Comparison of ENCODE assay signal across 26 mouse cellular contexts in genomic region chr2:18983546-18983945, GRCm38 (mm10). TPM values are rescaled to one million over a fixed set of nuclear protein-coding genes. Genes with fewer than 3 reads are reported as not detected.
"Had no signal": no experiment of that assay in that cellular context is flagged by ENCODE, and none has a peak within 500 bp of the region (broad histone marks: within the 10 kb centered on the region; RNA-seq: fewer than 3 reads in every experiment).

No protein-coding gene starts in this region.

- H3K27ac ChIP-seq: heart, adult 2 months; heart, embryonic 13.5 days; heart, embryonic 15.5 days; hindbrain, embryonic 13.5 days; hindbrain, embryonic 15.5 days; hindbrain, postnatal 0 days; kidney, embryonic 15.5 days; kidney, postnatal 0 days; limb, embryonic 13.5 days; limb, embryonic 15.5 days had no signal

- H3K9ac ChIP-seq: heart, embryonic 13.5 days; heart, embryonic 15.5 days; hindbrain, embryonic 13.5 days; hindbrain, embryonic 15.5 days; kidney, embryonic 15.5 days; limb, embryonic 13.5 days; limb, embryonic 15.5 days had no signal

- H3K9me3 ChIP-seq: heart, embryonic 13.5 days; heart, embryonic 15.5 days; hindbrain, embryonic 13.5 days; hindbrain, embryonic 15.5 days; limb, embryonic 13.5 days had no signal

- ATAC-seq: hindbrain, postnatal 0 days; intestine, embryonic 16.5 days had no signal

- H3K4me2 ChIP-seq: heart, embryonic 11.5 days; heart, embryonic 13.5 days; heart, embryonic 15.5 days; hindbrain, embryonic 13.5 days; hindbrain, embryonic 15.5 days; kidney, embryonic 15.5 days; limb, embryonic 13.5 days; limb, embryonic 15.5 days had no signal

- H3K4me3 ChIP-seq: heart, adult 2 months; heart, embryonic 13.5 days; heart, embryonic 15.5 days; hindbrain, embryonic 13.5 days; hindbrain, embryonic 15.5 days; kidney, embryonic 15.5 days; limb, embryonic 13.5 days; limb, embryonic 15.5 days had no signal

- H3K4me1 ChIP-seq: heart, embryonic 15.5 days; kidney, embryonic 15.5 days had no signal

- H3K36me3 ChIP-seq: heart, embryonic 13.5 days; heart, embryonic 15.5 days; hindbrain, embryonic 13.5 days; hindbrain, embryonic 15.5 days; kidney, embryonic 15.5 days; limb, embryonic 13.5 days; limb, embryonic 15.5 days had no signal

- H3K27me3 ChIP-seq: heart, embryonic 13.5 days; heart, embryonic 15.5 days; hindbrain, embryonic 13.5 days; hindbrain, embryonic 15.5 days; kidney, embryonic 15.5 days; limb, embryonic 13.5 days; limb, embryonic 15.5 days had no signal

- DNase-seq: gastrocnemius, postnatal 14 days; gastrocnemius, postnatal 36 days; heart, adult 2 months; heart, postnatal 14 days; heart, postnatal 36 days; kidney, adult 18-20 months; kidney, adult 8-10 months; kidney, postnatal 14 days; kidney, postnatal 36 days; layer of hippocampus, adult 9-11 months; layer of hippocampus, postnatal 36 days; left cerebral cortex, postnatal 4 days had no signal

RNA-seq across cellular contexts. Expression of gene 4930426L09Rik, which starts 14.6 kb away (rescaled TPM):
- total RNA-seq: gastrocnemius, adult 18-20 months; gastrocnemius, adult 8-10 months; gastrocnemius, postnatal 36 days; heart, adult 2 months; liver, adult 2 months had no signal
